Mouse (Mus musculus): ENCODE data around the gene Cdk15.

Cdk15 gene

DNA sequence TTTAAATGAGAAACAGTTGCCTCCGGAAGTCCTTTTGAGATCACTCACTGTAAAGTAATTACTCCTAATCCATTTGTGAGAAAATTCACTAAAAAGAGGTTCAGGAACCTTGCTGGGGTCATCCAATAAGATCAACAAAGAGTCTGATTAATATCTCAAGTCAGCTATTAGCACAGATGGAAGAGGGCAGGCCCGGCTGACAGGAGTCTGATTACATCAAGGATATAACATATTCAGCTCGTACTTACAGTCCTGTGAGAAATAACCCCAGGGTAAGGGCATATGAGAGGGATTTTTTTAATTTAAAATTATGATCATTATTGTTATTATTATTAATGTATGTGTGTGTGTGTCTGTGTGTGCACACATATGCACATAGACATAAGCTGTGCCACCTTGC is 15.5 kb downstream of the Cdk15 start:
- DNase-seq (ENCODE audit: low spot score in 2 of 2) = no peak

DNA sequence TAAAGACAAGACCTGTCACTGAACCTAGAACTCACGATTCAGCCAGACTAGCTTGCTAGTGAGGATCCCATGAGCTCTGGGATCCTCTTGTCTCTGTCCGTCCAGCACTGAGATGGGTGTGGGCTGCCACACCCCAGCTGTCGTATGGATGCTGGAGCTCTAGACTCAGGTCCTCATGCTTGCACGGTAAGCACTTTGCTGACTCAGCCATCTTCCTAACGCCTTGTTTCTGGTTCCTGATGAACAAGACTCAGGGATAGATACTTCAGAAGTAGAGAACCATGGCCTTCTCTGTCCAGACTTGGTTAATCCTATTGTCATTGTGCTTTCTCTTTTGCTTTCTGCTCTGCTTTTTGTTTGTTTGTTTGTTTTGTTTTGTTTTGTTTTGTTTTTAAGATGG is 29.2 kb downstream of the Cdk15 start:
- DNase-seq (ENCODE audit: low spot score in 2 of 2) = no peak

DNA sequence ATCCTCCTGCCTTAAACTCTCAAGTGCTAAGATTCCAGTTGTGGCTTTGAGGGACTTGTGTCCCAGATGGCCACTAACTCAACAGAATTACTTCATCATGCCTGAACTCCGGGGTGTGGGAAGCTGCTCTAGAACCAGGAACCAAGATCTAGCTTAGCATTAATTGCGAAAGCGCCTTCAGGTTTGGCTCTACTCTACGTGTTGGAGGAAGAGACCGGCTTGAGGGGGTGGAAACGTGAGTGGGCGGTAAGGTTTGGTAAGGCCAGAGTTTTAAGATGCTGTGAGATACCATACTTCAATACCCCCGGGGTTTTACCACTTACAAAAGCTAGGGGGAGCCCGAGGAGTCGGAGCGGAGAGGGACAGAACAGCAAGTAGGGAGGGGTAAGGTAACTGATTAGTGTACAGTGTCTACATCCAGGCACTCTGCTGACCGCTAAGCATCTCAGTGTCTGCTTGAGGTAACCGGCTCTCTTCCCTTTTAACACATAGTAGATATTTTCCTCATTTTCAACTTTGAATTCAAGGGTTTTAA is 29.7 kb downstream of the Cdk15 start:
- no peak for DNase-seq (ENCODE audit: low spot score in 2 of 2)

DNA sequence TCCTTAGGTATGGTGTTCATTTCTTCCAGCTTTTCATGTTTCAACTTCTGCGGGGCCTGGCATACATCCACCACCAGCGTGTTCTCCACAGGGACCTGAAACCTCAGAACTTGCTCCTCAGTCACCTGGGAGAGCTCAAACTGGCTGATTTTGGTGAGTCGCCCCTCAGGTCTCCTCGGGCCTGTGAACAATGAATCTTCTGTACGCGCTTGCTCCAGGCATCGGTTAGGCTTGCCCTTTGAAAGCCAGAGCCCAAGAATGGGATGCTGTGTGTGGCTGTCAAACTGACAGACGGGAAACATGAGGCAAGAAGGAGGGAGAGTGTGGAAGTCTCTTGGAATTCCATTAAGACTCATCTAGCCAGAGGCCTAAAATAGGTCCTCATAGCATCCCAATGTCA is 31.0 kb downstream of the Cdk15 start:
- DNase-seq (ENCODE audit: low spot score in 2 of 2) = no peak

DNA sequence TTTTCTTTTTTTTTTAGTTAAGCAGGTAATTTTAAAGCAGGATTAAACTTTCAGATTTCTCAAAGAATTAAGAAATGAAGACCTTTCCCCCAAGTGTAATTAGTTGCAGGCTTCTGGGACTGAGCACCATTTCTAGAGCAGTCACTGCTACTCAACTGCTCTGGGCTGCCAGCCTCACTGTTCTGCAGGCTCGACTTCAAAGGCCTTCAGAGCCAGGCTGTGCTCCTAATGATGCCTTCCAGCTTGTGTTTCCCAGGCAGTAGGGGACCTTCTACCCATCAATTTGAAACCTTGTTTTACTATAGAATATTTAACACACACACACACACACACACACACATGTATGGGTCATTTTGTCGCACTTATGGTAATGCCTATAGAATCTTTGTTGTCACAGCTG is 34.9 kb downstream of the Cdk15 start:
- no peak for DNase-seq (ENCODE audit: low spot score in 2 of 2)

DNA sequence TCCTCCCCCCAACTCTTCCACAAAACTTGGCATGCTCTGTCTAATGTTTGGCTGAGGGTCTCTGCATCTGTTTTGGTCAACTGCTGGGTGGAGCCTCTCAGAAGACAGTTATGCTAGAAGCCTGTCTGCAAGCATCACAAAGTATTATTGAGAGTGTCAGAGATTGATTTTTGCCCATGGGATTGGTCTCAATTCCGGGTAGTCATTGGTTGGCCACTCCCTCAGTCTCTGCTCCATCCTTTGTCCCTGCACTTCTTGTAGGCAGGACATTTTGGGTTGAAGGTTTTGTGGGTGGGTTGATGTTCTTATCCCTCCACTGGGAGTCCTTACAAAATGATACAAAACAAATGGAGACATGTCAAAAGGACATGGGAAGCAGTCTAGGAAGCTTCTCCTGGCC is 39.1 kb downstream of the Cdk15 start:
- DNase-seq (ENCODE audit: low spot score in 2 of 2) = no peak

DNA sequence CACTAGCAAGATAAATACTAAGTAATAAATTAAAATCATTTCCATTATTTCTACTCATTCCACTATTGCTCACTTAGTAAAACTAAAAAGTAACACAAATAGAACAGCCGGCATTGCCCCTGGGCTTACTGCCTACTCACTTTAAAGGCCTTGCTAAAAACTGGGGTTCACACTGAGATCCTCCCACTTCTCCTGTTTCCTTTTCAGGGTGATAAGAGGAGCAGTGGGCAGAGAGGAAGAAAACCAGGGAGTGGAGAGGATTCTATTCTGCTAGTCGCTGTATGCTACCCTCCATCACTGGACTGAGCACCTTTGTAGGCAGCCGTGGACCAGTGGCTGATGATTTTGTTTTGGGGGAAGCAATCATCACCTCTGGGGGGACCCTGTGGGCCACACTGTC is 40.5 kb downstream of the Cdk15 start:
- no peak for DNase-seq (ENCODE audit: low spot score in 2 of 2)

DNA sequence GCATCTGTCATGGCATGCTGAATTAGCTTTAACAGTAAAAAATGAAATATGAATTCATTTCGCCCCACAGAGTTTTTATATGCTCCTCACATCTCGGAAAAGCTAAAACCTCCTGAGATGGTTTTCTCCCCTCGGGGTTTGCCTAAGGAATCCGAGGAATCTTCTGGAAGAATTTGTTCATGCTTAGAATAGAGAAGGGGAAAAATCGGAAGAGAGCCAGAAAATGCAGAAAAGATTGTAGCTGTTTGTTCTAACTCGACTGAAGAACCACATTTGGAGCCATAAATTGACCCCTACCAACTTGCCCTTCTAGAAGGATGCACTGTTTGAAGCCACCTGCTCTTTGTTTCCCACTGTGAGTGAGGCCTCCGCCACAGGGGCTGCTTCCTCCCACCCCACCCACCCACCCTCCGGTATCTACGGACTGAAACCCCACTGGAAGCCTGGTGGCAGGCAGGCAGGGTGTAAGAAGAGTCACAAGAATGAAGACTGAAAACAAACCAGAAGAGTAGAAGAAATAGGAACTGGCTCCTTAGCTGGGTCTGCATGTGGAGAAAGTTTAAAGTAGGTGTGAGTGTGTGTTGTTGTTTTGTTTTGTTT is 41.9 kb downstream of the Cdk15 start:
- no peak for DNase-seq (ENCODE audit: low spot score in 2 of 2)

DNA sequence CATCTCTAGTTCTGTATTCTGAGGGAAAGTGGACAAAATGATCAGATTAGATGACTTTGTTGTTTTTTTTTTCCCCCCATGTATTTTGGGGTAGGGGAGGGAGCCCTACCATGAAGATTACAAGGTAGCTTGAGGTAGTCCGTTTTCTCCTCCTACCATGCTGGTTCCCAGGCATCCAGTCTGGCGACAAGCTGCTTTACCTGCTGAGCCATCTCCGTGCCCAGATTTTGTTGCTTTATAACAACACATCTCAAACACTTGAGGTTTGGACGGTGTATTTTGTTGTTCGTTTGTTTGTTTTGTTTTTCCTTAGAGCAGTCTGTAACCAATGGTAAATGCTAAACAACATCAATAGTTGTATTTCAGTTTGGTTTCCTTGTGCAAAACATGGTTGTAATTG is 50.6 kb downstream of the Cdk15 start:
- no peak for DNase-seq (ENCODE audit: low spot score in 2 of 2)

DNA sequence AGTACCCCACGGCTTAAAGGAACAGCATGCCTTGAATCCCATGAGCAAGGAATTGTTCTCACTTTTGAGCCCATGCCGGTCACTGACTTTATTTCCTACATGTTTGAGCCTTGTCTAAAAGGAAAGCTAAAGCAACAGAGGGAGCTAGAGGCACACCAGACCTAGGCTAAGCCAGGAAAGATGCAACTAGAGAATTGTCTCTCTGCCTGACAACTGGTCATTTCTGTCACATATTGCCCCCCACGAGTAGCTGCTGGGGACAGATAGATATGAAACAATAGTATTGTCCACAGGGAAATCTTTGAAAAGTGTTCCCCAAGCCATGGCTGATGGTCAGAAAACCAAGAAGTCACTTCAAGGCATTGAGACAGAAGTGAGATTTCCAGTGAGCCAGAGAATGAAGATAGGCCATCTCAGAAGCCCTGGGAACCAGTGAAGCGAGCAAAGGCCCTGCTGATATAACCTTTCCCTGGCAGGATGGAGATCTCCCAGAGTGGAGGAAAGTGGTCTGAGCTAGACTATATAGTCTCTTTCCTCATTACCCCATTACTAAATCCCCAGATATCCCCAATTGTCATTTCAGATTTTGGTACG is 54.7 kb downstream of the Cdk15 start:
- DNase-seq (ENCODE audit: low spot score in 2 of 2) = no peak

DNA sequence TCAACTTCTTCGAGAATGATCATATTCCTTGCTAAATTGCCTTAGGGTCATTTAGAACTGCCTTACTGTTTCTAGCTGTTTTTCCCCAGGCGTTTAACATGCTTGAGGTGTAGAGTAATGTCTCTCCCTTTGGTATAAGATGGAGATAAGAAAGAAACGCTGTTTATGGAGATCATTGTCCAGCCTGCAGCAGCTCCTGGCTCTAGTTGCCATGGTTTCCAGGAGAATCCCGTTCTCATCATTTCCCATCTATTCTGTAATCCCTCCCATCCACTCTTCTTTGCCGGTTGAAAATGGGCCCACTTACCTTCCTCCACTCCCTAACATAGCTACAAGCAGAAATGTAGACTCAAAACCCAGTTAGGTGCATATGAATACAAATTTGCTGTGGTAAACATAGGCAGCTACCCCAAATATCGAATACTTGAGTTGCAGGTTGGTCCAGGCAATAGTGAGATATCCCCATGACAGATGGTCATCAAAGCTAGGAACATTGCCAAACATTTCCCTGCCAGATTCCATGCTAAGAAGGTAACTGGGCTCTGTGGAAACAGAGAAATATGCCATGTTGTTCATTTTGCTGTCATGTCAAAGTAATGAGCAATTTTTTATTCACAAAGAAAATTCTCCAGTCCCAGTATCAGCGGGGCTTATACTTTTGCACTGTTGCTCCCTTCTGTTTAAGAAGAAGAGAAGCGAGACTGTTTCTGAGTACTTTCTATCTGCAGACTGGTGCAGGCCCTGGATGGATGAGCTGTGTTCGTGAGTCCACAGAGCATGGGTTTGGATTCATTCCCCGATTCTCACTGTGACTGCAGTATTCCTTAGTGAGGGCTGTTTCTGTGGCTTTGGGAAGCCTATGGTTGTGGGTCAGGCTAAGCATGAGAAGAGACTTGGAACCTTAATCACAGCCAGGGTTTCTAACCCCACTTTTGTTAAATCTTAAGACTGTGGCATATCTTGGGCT is 55.8 kb downstream of the Cdk15 start:
- DNase-seq (ENCODE audit: low spot score in 2 of 2) = no peak

DNA sequence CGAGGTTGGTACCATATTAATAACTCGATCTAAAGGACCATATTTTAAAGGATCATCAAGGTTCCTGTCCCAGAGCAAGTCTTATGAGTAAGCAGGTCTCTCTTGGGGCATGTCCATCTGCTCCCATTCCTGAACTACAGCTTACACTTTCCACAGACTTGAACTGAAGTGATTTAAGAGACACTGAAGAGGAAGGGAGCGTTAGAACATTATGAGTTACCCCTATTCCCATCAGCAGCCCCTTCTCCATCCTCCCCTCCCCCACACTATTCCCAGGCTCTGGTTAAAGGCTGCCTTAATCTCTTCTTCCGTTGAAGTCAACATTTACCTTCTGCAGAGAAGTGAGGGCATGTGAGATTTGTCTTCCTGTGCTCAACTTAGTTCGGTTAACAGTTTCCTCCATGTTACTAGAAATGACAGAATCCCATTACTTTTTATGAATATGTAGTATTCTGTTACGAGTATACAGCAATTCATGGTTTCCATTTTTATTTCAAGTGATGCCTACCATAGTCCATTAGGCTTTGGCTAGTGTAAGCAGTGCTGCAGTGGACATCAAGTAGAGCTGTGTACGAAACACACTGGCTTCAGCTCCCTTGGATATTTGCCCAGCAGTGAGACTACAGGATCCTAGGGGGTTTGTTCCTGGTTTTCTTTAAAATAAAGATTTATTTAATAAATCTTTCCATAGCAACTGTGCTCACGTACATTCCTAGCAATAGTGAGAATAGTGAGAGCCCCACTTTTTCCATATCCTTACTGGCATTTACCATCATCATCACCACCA is 56.6 kb downstream of the Cdk15 start:
- DNase-seq (ENCODE audit: low spot score in 2 of 2) = no peak

DNA sequence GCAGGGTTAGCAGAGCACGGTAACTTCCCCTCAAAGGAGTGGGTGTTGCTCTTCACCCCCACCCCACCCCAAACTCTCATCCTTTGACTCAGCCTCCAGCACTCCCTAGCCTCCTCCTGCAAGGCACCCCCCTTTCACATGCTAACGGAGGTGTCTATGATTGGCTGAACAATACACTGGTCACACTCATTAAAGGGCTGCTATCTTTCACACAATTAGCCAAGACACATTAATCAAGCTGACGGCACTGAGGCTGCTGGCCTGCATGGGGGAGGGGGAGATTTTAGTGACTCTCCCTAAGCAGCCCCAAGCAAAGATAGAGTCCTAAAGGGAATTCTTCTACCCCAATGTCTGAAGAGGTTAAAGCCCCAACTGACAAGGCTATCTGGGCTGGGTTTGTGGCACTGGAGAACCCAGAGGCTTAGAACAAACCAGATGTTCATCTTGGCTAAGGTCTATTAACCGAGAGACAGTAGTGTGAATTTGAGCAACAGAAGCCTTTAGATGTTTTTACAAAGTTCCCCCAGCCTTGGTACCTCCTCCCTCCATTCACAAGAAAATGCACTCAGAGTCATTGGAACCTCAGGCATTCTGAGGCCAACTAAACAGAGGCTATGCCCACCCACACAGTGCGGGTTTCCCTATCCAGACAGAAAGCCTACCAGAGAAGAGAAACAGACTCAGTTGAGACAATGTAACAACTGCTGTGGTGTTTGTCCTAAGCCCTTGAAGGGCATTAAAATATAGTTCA is 58.5 kb downstream of the Cdk15 start:
- DNase-seq (ENCODE audit: low spot score in 2 of 2) = no peak

DNA sequence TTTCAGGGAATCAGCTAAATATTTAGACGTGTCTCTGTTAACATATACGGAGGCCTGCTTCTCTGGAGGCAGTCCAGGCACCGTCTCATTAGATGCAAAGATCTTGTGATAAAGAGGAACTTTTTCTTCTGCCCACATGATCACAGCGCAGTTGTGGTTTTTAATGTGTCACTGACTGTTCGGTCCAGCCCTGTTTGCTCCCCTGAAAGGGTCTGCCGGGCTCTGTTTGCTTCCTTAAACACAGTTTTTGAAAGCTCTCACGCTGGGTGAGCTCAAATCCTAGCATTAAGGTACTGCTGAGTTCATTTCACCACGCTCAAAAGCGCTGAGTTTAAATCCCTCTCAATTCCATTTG is 59.3 kb downstream of the Cdk15 start:
- DNase-seq (ENCODE audit: low spot score in 2 of 2) = no peak

DNA sequence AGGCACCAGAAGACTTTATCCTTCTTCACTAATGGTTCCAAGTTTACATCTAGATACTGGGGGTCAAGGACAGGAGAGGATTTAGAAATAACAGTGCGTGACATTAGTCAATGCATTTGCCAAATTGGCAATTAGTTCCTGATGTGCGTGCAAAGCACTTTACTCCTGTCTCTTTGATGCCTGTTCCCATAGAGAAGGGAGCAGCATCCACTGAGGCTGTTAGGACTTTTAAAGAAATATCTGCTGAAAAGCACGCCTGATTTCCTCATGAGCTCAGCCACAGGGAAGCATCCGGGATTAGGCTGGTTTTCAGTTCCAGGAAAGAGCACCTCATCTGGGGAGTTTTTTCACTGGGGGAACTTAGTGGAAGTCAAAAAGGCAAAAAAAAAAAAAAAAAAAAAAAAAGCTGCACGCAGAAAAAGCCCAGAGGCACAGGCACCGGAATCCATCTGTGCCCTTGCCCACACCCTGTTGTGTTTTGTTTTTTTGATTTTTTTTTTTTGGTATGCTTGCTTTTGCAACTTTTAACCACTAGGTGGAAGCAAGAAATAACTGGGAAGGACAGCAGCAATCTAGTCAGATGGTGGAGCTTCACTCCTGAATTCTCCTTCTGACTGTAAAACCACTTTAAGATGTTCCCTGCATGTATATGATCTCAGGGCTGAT is 59.8 kb downstream of the Cdk15 start:
- peak in 1 of 2 experiments; percentile 9 for DNase-seq (ENCODE audit: low spot score in 2 of 2)

DNA sequence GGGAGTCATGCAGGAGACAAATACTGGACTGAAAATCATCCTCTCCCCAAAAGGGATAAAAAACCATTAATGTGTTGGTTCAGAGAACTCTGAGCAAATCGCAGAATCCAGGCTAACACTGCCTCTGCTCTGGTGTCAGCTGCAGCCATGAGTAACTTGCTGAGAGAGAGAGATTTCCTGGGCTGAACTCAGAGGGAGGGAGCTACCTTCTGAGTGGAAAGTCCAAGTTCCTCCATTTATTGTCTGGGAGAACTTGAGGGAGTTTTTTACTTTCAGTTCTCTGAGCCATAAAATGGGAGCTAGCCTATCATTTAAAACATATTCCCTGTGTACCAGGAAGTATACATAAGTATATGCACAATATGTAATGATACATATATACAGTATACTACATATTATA is 60.7 kb downstream of the Cdk15 start:
- no peak for DNase-seq (ENCODE audit: low spot score in 2 of 2)

DNA sequence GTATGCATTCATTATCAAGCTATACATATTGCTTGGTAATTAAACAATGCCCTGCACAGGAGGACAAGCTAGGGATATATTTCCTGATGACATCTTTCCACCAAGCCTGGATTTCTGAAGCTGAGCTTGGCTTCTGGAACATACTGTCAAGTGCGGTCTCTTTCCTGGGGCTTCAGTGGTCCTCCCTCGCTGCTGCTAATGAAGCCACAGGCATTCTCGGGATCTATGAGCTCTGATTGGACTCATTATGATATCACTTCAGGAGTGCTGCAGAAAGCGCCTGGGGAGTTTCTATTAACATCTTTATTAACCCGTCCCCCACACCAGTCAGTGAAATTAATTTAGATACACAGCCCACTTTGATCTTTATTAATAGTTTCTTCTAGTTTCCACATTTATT is 62.2 kb downstream of the Cdk15 start:
- no peak for DNase-seq (ENCODE audit: low spot score in 2 of 2)

DNA sequence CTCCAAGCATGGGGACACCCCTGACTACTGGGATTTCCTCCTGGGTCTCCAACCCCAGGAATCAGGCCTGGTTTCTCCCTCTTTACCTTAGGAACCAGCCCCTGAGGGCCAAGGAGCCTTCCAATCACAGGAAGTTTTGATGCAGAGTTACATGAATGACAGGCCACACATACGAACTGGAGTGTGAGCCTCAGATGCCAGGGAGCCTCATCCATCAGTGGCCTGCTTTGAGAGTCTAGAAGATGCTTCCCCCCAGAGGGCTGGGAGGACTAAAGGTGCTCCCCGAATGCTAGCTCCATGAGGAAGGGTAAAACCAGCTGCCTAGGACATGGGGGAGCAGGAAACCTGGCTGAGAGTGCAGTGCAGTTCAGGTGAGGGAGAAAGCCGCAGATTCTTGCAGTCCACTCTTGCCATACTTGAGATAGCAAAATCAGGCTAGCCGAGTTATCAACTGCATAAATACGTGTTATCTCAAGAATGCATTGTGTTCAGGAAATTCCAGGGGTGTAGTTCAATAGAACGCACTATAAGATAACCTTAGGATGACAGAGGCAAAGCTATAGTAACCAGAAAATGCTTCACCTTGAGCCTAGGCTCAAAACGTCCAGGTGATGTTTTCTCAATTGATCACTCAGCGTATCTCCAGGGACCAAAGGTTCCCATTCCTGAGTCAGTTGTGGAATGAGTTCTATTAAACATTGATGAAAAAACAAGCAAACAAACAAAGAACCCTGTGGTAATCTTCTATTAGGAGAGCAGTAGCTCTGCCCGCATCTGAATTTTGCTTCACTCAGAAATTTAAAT is 64.6 kb downstream of the Cdk15 start:
- no peak for DNase-seq (ENCODE audit: low spot score in 2 of 2)

DNA sequence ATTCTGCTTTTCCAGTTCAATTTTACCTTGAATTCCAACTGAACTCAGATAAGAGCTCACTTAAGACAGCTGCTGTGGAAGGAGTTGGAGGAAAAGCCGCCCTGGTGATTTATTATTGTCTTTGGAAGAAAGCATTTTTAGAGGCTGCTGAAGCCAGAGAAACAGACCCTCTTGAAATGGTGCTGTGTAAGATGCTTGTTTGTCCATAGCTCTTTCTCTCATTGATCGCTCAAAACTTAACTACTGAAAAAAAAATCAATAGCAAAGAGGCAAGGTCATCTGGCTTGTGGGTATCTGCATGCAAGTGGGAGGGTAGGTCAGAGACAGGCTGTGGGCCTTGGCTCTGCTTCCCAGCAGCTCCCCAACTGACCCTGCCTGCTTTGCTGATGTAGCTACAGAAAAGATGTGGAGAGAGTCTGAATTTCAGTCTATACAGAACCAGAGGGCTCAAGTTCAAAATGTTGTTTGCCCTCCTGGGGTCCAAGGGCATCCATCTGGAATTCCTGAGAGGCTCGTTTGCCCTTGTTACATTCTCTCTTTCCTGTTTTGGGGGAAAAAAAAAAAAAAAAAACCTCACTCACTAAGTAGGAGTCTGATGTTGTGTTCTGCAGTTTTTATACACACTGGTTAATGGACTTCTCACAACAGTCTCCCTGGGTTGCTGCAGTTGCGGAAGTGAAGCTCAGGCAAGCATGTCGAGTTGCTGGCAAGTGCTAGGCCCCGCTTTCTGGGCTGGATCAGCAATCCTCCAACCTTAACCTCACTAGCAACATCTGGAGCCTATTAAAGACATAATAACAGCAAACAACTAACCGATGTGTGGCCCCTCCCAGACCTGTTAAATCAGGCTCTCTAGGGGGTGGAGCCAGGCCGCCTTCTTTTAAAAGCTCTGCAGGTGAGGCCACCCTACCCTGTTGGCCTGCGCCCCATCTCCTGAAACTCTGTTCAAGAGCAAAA is 65.5 kb downstream of the Cdk15 start:
- no peak for DNase-seq (ENCODE audit: low spot score in 2 of 2)
